In the genomic region with DNA sequence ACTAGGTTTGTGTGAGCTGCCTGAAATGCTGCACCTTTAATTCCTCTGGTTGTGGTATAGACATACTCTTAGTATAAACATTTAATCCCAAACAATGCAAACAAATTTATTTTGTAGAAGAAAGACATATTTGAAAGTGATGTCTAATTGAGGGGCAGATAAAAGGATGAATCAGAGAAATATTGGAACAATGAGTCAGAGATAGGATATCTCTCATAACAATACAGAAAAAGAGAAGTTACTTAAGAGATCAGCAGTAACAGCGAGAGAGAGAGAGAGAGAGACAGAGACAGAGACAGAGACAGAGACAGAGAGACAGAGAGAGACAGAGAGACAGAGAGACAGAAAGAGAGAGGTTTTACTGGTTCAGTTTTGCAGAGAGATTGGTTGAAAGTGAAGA, we compare ENCODE assay signal across 30 mouse cellular contexts.
"Had no signal": no experiment of that assay in that cellular context is flagged by ENCODE, and none has a peak within 500 bp of the region (broad histone marks: within the 10 kb centered on the region; RNA-seq: fewer than 3 reads in every experiment).

No protein-coding gene starts in this region.

- H3K4me1 ChIP-seq: heart, embryonic 12.5 days; heart, embryonic 13.5 days; heart, embryonic 15.5 days; hindbrain, embryonic 10.5 days; hindbrain, embryonic 12.5 days; hindbrain, embryonic 13.5 days; hindbrain, embryonic 15.5 days; intestine, embryonic 15.5 days; kidney, embryonic 15.5 days had no signal

- H3K4me3 ChIP-seq: heart, embryonic 12.5 days; heart, embryonic 13.5 days; heart, embryonic 15.5 days; hindbrain, embryonic 10.5 days; hindbrain, embryonic 12.5 days; hindbrain, embryonic 13.5 days; hindbrain, embryonic 15.5 days; intestine, embryonic 15.5 days; kidney, embryonic 15.5 days; layer of hippocampus, adult 2 months; left cerebral cortex, adult 2 months had no signal

- H3K9ac ChIP-seq: heart, embryonic 12.5 days; heart, embryonic 13.5 days; heart, embryonic 15.5 days; hindbrain, embryonic 12.5 days; hindbrain, embryonic 13.5 days; hindbrain, embryonic 14.5 days; hindbrain, embryonic 15.5 days; intestine, embryonic 15.5 days; kidney, embryonic 15.5 days had no signal

- H3K36me3 ChIP-seq: heart, embryonic 12.5 days; heart, embryonic 13.5 days; heart, embryonic 15.5 days; hindbrain, embryonic 10.5 days; hindbrain, embryonic 12.5 days; hindbrain, embryonic 13.5 days; hindbrain, embryonic 15.5 days; intestine, embryonic 15.5 days; kidney, embryonic 15.5 days had no signal

- H3K27me3 ChIP-seq: heart, embryonic 12.5 days; heart, embryonic 13.5 days; heart, embryonic 15.5 days; hindbrain, embryonic 12.5 days; hindbrain, embryonic 13.5 days; hindbrain, embryonic 15.5 days; intestine, embryonic 15.5 days; kidney, embryonic 15.5 days had no signal

- DNase-seq: heart, postnatal 10 days; heart, postnatal 14 days; heart, postnatal 36 days; heart, postnatal 4 days; kidney, adult 11 months; kidney, adult 18-20 months; kidney, adult 2 months; kidney, adult 8-10 months; kidney, adult 9 months; kidney, postnatal 10 days; kidney, postnatal 14 days; kidney, postnatal 25 days; kidney, postnatal 36 days; kidney, postnatal 4 days; layer of hippocampus, adult 9-11 months; layer of hippocampus, postnatal 36 days had no signal

- H3K9me3 ChIP-seq: heart, embryonic 12.5 days; heart, embryonic 13.5 days; heart, embryonic 15.5 days; hindbrain, embryonic 10.5 days; hindbrain, embryonic 12.5 days; hindbrain, embryonic 13.5 days; hindbrain, embryonic 15.5 days; intestine, embryonic 15.5 days; kidney, embryonic 15.5 days had no signal

- H3K27ac ChIP-seq: heart, embryonic 13.5 days; heart, embryonic 15.5 days; hindbrain, embryonic 10.5 days; hindbrain, embryonic 12.5 days; hindbrain, embryonic 13.5 days; hindbrain, embryonic 14.5 days; hindbrain, embryonic 15.5 days; hindbrain, postnatal 0 days; intestine, embryonic 15.5 days; kidney, embryonic 15.5 days; kidney, postnatal 0 days; layer of hippocampus, adult 2 months; left cerebral cortex, adult 2 months had no signal
